Mouse (Mus musculus): Measurements from ENCODE around the gene Klkb1.

Gene Klkb1

DNA sequence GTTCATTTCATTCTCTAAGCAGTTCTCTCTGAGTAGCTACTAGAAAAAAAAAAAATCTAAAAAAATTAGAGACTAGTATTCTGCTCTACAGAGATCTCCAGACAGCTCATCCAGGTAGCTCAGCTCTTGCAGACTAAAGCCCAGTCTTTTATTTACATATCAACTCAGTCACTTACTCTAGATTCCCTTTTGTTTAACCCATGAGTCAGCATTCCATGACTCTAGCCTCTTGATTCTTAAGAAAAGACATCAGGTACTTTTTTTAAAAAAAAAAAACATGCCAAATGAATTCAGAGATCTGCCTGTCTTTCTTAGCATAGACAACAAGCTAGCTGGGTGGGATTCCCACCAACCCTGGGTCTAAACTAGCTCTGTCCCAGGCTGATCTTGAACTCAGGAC is 26.2 kb downstream of the Klkb1 start:
- no peak for DNase-seq (ENCODE audit: low spot score in 2 of 2)

- DNase-seq (ENCODE audit: low spot score in 2 of 2), result no peak
These were observed 26.9 kb downstream of the Klkb1 start for GRCm38 (mm10) chr8:45267611-45268391.

DNA sequence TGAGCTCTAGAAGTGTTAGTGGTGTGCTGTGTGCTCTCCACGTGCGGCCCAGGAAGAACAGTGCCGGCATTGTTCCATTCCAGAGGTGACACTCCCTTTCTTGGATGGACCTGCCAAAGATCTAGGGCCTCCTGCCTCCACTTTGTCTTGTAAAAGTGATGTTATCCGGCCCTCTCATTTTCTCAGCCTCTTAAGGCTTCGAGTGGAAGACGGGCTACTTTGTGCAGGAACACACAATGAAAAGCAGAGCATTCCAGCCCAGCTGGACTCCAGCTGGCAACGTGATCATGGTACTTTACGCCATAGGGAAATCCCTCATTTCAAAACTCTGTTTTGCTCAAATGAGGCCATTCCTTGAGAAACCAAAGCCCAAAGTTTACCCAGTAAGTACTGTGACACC is 27.7 kb downstream of the Klkb1 start:
- no peak for DNase-seq (ENCODE audit: low spot score in 2 of 2)

DNA sequence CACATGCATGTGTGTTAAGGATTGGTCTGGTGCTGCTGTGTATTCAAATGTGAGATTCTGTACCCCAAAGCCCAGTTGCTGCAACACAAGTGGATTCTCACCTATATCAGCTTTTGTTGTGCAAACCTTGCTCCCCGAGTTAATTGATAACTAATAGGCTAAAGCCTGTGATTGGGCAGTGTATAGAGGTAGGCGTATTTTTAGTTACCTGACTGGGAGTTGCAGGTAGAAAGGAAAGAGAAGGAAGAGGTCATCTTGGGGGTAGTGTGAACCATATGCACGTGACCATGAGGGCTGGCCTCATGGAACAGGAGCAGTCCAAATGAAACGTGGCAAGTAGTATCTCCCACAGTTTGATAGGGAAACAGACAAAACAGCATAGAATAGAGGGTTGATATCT is 29.7 kb downstream of the Klkb1 start:
- no peak for DNase-seq (ENCODE audit: low spot score in 2 of 2)

GRCm38 (mm10) chr8:45262851-45263250 is 31.8 kb downstream of the Klkb1 start:
- DNase-seq (ENCODE audit: low spot score in 2 of 2), result no peak

DNA sequence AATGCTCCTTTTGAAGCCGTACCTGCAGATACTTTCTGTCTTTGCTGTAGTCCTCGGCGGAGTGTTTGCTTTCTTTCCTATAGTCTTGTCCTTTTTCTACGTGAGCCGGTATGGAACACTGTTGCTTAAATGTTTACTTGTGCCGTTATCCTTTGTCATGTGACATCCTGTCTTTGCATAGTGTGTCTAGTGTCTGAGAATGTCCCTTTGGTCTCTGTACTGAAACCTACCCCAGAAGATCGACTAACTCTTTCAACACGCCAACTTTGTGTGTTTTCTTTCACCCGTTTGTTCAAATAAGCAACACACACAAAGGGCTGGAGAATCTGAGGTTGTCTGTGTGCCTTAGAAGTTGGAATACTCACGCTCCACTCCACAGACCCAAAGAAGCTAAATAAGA is 32.7 kb downstream of the Klkb1 start, which contains the start of gene F11:
Gene F11, minus strand, starts transcription at position 112 of the 400 bp plus-strand sequence.
- no peak for DNase-seq (ENCODE audit: low spot score in 2 of 2)

- no peak for DNase-seq (ENCODE audit: low spot score in 2 of 2)
These were observed 36.2 kb downstream of the Klkb1 start for GRCm38 (mm10) chr8:45258421-45258820.

DNA sequence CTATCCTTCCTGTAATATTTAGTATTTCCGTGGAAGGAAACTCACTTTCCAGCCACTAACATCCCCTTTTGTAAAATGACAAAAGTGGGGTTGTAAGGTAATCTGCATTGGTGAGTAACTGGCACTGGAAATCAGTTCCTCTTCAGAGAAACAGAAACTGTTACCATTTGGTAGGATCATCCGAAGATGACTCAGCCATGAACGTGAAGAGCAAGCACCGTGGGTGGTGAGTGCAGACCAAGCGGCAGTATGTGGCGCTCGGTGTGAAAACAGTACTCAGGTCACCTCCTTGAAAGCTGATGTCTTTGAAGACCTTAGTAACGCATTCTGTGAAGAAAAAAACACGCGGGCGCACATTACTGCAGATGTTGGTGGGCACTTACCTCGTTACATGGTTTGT is 39.6 kb downstream of the Klkb1 start:
- DNase-seq (ENCODE audit: low spot score in 2 of 2), result no peak

DNA sequence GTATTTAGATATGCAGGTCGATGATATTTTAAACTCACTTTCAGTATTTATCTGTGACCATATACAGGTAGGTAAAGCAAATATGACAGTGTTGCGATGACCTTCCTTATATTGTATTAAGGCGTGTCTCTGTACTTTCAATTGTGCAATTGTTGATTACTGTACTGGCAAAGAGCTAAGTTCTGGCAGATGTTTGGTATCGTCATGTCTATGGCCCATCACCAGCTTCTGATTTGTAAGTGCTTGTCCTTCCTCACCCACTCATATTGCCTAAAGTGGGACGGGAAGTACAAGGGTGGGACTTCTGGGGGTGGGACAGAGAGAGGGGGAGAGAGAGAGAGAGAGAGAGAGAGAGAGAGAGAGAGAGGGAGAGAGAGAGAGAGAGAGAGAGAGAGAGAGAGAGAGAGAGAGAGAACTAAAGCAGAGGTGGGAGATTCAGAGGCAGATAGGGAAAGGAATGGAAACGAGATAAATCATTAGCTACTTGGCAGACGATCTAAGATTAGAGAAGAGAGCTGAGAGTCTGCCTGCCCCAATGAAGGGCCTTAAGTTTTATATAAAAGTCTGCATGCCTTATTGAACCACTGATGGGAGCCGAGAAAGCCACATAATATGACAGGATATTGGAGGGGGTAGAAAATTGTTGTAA is 40.3 kb downstream of the Klkb1 start:
- no peak for DNase-seq (ENCODE audit: low spot score in 2 of 2)

- no peak for DNase-seq (ENCODE audit: low spot score in 2 of 2)
These were observed 41.1 kb downstream of the Klkb1 start for GRCm38 (mm10) chr8:45253586-45253985.

DNA sequence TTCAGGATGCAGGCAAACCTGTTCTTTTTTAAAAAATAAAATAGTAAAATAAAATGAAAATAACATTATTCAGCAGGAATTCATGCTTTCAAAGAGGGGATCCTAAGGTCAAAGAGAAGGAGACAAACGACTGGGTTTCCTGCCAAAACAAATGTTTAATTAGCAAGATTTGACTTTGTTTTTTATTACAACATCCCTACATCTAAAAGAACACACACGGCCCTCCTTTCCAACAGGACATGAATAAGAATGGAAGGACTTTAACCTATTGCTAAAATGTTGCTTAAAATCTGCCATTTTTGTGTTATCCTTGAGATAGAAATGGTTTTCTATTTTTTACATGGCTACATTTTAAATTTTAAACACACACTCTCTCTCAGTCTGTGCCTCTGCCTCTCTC is 41.5 kb downstream of the Klkb1 start:
- DNase-seq (ENCODE audit: low spot score in 2 of 2), result no peak

DNA sequence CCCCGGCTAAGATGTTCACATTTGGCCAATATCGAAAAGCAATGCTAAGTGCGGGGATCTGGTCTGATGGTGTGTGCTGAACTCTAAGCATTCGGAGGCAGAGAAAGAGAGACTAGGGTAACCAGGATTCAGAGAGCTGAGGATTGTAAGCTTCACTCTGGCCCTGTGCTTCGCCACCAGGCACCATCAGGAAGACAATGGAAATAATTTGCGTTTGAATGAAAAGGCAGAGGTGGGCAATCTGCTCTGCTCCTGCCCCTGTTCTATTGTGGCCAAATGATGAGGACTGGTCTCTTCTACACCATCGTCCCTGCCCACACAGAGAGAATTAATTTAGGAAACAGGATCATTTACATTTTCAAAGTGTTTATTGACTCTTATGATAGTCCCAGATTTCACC is 48.4 kb downstream of the Klkb1 start:
- no peak for DNase-seq (ENCODE audit: low spot score in 2 of 2)

DNA sequence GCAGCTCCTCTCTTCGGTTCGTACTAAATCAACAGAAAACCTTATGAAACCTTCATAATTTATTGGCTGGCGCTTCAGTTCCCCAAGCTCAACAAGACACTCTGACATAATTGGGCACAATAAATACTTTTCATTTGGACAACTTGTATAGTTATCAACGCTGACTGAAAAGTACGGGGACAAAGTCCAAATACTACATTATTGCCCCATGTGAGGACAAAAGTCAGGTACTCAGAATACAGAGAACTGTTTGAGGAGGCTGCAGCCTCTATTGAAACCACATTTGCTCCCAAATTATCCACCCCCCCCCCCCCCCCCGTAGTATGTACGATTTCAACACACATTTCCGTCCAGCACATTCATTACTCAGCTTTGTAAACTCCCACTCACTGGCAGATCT is 55.3 kb downstream of the Klkb1 start:
- DNase-seq (ENCODE audit: low spot score in 2 of 2), result no peak

DNA sequence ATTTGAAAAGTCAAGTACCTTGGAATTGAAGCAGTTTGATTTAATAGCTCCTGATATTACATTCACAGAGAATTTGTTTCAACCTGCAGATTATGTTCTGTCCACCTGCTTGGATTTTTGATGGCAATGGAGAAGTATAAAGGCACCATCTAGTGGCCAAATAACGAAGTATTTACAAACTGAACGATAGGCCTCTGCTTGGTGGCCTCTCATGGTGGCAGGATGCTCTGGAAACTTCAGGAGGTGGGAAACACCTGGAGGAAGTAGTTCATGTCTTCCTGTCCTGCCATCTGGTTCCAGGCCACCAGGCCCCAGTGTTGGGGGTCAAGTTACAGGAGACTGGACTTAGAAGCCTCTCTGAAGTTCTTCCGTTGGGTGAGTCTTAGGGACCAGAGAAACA is 56.4 kb downstream of the Klkb1 start:
- no peak for DNase-seq (ENCODE audit: low spot score in 2 of 2)

DNA sequence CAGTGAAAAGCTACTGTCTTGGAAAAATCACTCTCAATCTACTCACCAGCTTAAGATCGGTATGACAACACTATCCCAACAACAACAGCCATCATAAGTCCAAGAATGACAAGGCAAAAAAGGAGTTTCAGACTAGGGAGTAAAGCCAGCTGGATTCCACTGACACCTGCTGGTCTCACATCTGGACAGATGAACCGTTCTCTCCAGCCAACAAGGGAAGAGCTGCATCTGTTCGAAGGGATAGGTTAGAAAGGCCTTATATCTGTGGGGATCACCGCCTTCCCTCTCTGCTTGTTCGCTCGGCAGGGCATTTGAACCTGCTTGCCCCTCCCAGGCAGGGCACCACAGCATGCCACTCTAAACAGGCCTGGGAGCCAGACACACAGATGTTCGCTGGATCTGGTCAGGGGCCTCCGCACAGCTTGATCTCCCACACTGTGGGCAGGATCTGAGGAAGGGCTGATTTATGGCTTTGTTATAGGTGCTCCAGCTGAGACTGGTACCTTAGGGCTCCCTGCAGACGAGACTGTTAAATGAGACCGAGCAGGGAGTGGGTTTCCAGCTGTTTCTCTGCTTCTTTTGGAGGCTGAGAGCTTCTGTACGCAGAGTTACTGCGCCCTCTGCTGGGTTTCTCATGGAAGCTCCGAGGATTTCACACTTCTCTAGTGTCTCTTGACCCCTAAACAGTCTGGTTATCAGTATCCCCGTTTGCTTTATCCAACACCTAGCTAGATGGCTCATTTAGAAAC is 58.3 kb downstream of the Klkb1 start:
- peak in 1 of 2 experiments; percentile 50 for DNase-seq (ENCODE audit: low spot score in 2 of 2)

DNA sequence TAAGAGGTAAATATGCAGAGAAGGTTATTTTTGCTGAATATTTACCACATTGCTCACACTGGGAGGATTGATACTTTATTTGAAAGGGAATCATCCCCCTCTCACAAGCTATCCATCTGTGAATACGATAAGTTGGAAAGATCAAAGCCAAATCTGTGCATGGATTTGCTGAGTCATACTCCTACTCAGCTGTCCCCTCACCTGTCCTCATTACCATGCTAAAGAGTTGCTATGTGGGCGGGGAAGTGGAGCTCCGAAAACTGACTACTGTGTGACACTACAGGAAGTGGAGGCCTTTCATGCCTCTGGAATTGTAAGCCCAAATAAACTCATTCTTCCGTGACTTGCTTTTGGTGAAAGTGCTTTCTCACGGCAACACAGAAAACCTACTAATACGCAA is 59.4 kb downstream of the Klkb1 start:
- DNase-seq (ENCODE audit: low spot score in 2 of 2), result no peak

- DNase-seq (ENCODE audit: low spot score in 2 of 2), result no peak
These were observed 61.4 kb downstream of the Klkb1 start for GRCm38 (mm10) chr8:45233256-45233655.
